Mouse (Mus musculus): ENCODE measurements at regions not wholly inside any gene's neighbourhood (a gene's known extent, or its start where the extent isn't known, plus 50 kb on each side); places are given as distances from the start of the nearest gene placed in this dataset.

DNA sequence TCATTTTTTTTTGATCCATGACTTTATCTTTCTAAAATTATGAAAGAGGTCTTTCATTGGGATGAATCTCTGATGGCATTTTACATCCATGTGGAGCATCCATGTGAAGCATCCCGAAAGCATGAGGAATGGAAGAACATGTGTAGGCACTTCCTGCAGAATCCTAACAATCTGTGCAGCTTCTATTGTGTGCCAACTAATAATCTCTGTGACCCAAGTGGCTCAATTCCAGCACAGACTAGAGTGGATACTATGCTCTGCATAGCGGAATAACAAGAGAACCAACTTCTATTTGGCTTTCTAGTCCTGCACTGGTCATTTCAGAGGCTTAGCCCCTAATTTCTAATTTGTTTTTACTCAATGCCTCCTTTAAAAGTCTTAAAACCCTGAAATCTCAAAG is 499.7 kb upstream of the Tenm2 start:
- Histone ChIP-seq H3K27me3 (ENCODE audit: control insufficient read depth, insufficient read depth, insufficient read length) (no peaks in the 10 kb centered on the region), H3K4me3 (no peak overlapping the region), H3K79me2 (ENCODE audit: control insufficient read depth, insufficient read depth) (no peaks in the 10 kb centered on the region), H3K36me3 (ENCODE audit: control insufficient read depth, insufficient read depth) (no peaks in the 10 kb centered on the region), H3ac (ENCODE audit: control insufficient read depth, insufficient read length) (no peak overlapping the region), H3K4me2 (ENCODE audit: low read depth) (no peak overlapping the region)
- TF ChIP-seq MYOD1 (IDR thresholded peaks at IDR 0.05; ENCODE audit: control insufficient read depth in 1 of 3, insufficient read length in 2 of 3, low read depth in 2 of 3) (no peak), MAX (IDR thresholded peaks at IDR 0.05; ENCODE audit: low read depth) (no peak), REST (IDR thresholded peaks at IDR 0.05; ENCODE audit: insufficient read depth, insufficient read length) (no peak), POLR2A (IDR thresholded peaks at IDR 0.05; ENCODE audit: insufficient read length, low read depth) (no peak), CEBPB (IDR thresholded peaks at IDR 0.05; ENCODE audit: insufficient read depth, poor library complexity, severe bottlenecking) (no peak), E2F4 (IDR thresholded peaks at IDR 0.05; ENCODE audit: insufficient read depth) (no peak), TCF12 (IDR thresholded peaks at IDR 0.05; ENCODE audit: insufficient read depth, poor library complexity, severe bottlenecking) (no peak), SRF (IDR thresholded peaks at IDR 0.05; ENCODE audit: control insufficient read depth, insufficient read length, low read depth) (no peak), POLR2AphosphoS2 (IDR thresholded peaks at IDR 0.05; ENCODE audit: insufficient read length, low read depth) (no peak), USF1 (IDR thresholded peaks at IDR 0.05; ENCODE audit: low read depth) (no peak), TCF3 (IDR thresholded peaks at IDR 0.05; ENCODE audit: insufficient read length, low read depth) (no peak), MYOG (IDR thresholded peaks at IDR 0.05; ENCODE audit: control insufficient read depth in 1 of 3, insufficient read depth in 1 of 3, insufficient read length in 2 of 3, low read depth in 2 of 3) (no peak)

DNA sequence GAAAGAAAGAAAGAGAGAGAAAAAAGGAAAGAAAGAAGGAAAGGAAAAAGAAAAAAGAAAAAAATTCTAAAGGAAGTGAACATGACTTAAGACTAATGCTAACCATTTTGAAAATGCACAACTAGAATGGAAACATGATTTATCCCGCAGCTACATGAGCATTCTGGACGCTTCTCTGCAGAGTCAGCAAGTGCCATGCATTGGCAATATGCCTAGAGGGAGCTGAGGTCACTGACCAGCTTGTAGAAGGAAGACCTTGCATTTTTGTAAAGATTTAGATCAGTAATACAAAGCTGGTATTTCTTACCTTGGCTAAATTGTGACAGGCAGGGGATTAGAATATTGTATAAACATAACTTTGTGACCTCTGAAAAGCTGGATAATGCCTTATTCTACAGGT is 461.2 kb upstream of the Tenm2 start:
- Histone ChIP-seq H3K4me3 (no peak overlapping the region), H3K79me2 (ENCODE audit: control insufficient read depth, insufficient read depth) (no peaks in the 10 kb centered on the region), H3K4me2 (ENCODE audit: low read depth) (no peak overlapping the region), H3ac (ENCODE audit: control insufficient read depth, insufficient read length) (no peak overlapping the region), H3K36me3 (ENCODE audit: control insufficient read depth, insufficient read depth) (no peaks in the 10 kb centered on the region), H3K27me3 (ENCODE audit: control insufficient read depth, insufficient read depth, insufficient read length) (no peaks in the 10 kb centered on the region)
- no peak for TF ChIP-seq MYOD1 (IDR thresholded peaks at IDR 0.05; ENCODE audit: control insufficient read depth in 1 of 3, insufficient read length in 2 of 3, low read depth in 2 of 3)
- no peak for TF ChIP-seq USF1 (IDR thresholded peaks at IDR 0.05; ENCODE audit: low read depth)
- no peak for TF ChIP-seq POLR2AphosphoS2 (IDR thresholded peaks at IDR 0.05; ENCODE audit: insufficient read length, low read depth)
- TF ChIP-seq SRF (IDR thresholded peaks at IDR 0.05; ENCODE audit: control insufficient read depth, insufficient read length, low read depth): no peak
- TF ChIP-seq CEBPB (IDR thresholded peaks at IDR 0.05; ENCODE audit: insufficient read depth, poor library complexity, severe bottlenecking): no peak
- no peak for TF ChIP-seq MAX (IDR thresholded peaks at IDR 0.05; ENCODE audit: low read depth)
- TF ChIP-seq TCF3 (IDR thresholded peaks at IDR 0.05; ENCODE audit: insufficient read length, low read depth): no peak
- no peak for TF ChIP-seq REST (IDR thresholded peaks at IDR 0.05; ENCODE audit: insufficient read depth, insufficient read length)
- TF ChIP-seq POLR2A (IDR thresholded peaks at IDR 0.05; ENCODE audit: insufficient read length, low read depth): no peak

GRCm38 (mm10) chr11:37678484-37679193 is 442.9 kb upstream of the Tenm2 start:
- Histone ChIP-seq H3ac (ENCODE audit: control insufficient read depth, insufficient read length) (no peak overlapping the region), H3K4me2 (ENCODE audit: low read depth) (no peak overlapping the region), H3K79me2 (ENCODE audit: control insufficient read depth, insufficient read depth) (no peaks in the 10 kb centered on the region), H3K36me3 (ENCODE audit: control insufficient read depth, insufficient read depth) (no peaks in the 10 kb centered on the region), H3K4me3 (no peak overlapping the region), H3K27me3 (ENCODE audit: control insufficient read depth, insufficient read depth, insufficient read length) (no peaks in the 10 kb centered on the region)
- TF ChIP-seq MYOG (IDR thresholded peaks at IDR 0.05; ENCODE audit: control insufficient read depth in 1 of 3, insufficient read depth in 1 of 3, insufficient read length in 2 of 3, low read depth in 2 of 3) (no peak), TCF3 (IDR thresholded peaks at IDR 0.05; ENCODE audit: insufficient read length, low read depth) (no peak), USF1 (IDR thresholded peaks at IDR 0.05; ENCODE audit: low read depth) (no peak), POLR2A (IDR thresholded peaks at IDR 0.05; ENCODE audit: insufficient read length, low read depth) (no peak), POLR2AphosphoS2 (IDR thresholded peaks at IDR 0.05; ENCODE audit: insufficient read length, low read depth) (no peak)

DNA sequence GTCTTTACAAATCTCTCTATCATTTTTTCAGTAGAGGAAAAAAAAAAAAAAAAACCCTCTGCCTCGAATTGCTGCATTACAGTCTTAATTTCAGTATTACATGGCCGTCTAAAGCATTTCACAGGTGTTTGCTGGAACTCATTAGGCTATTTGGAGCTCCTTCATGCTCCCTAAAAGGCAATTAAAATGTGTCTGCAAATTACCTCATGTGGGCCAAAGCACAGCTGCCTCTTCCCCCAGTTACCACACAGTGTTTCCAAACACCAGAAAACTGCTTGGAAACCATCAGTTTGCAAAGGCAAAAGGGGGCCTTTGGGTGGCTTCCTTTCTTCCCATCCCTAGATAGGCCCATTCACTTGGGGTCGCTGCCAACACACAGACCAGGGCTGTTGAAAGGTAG is 435.6 kb upstream of the Tenm2 start:
- no peaks in the 10 kb centered on the region for H3K27me3 ChIP-seq (ENCODE audit: control insufficient read depth, insufficient read depth, insufficient read length)
- no peaks in the 10 kb centered on the region for H3K36me3 ChIP-seq (ENCODE audit: control insufficient read depth, insufficient read depth)
- no peak overlapping the region for H3K4me2 ChIP-seq (ENCODE audit: low read depth)
- H3K4me3 ChIP-seq: no peak overlapping the region
- no peak overlapping the region for H3ac ChIP-seq (ENCODE audit: control insufficient read depth, insufficient read length)
- H3K79me2 ChIP-seq (ENCODE audit: control insufficient read depth, insufficient read depth): no peaks in the 10 kb centered on the region
- no peak for TF ChIP-seq TCF12 (IDR thresholded peaks at IDR 0.05; ENCODE audit: insufficient read depth, poor library complexity, severe bottlenecking)
- TF ChIP-seq MYOG (IDR thresholded peaks at IDR 0.05; ENCODE audit: control insufficient read depth in 1 of 3, insufficient read depth in 1 of 3, insufficient read length in 2 of 3, low read depth in 2 of 3): no peak
- TF ChIP-seq POLR2AphosphoS2 (IDR thresholded peaks at IDR 0.05; ENCODE audit: insufficient read length, low read depth): no peak
- TF ChIP-seq E2F4 (IDR thresholded peaks at IDR 0.05; ENCODE audit: insufficient read depth): no peak
- no peak for TF ChIP-seq TCF3 (IDR thresholded peaks at IDR 0.05; ENCODE audit: insufficient read length, low read depth)
- TF ChIP-seq CEBPB (IDR thresholded peaks at IDR 0.05; ENCODE audit: insufficient read depth, poor library complexity, severe bottlenecking): no peak
- no peak for TF ChIP-seq POLR2A (IDR thresholded peaks at IDR 0.05; ENCODE audit: insufficient read length, low read depth)
- no peak for TF ChIP-seq MYOD1 (IDR thresholded peaks at IDR 0.05; ENCODE audit: control insufficient read depth in 1 of 3, insufficient read length in 2 of 3, low read depth in 2 of 3)
- TF ChIP-seq MAX (IDR thresholded peaks at IDR 0.05; ENCODE audit: low read depth): no peak
- no peak for TF ChIP-seq USF1 (IDR thresholded peaks at IDR 0.05; ENCODE audit: low read depth)
- no peak for TF ChIP-seq SRF (IDR thresholded peaks at IDR 0.05; ENCODE audit: control insufficient read depth, insufficient read length, low read depth)
- no peak for TF ChIP-seq REST (IDR thresholded peaks at IDR 0.05; ENCODE audit: insufficient read depth, insufficient read length)

GRCm38 (mm10) chr11:37666925-37667324 is 431.2 kb upstream of the Tenm2 start:
- H3K36me3 ChIP-seq (ENCODE audit: control insufficient read depth, insufficient read depth): no peaks in the 10 kb centered on the region
- TF ChIP-seq MAX (IDR thresholded peaks at IDR 0.05; ENCODE audit: low read depth): no peak
- TF ChIP-seq MYOG (IDR thresholded peaks at IDR 0.05; ENCODE audit: control insufficient read depth in 1 of 3, insufficient read depth in 1 of 3, insufficient read length in 2 of 3, low read depth in 2 of 3): no peak
- no peak for TF ChIP-seq TCF12 (IDR thresholded peaks at IDR 0.05; ENCODE audit: insufficient read depth, poor library complexity, severe bottlenecking)
- TF ChIP-seq USF1 (IDR thresholded peaks at IDR 0.05; ENCODE audit: low read depth): no peak
- TF ChIP-seq POLR2AphosphoS2 (IDR thresholded peaks at IDR 0.05; ENCODE audit: insufficient read length, low read depth): no peak
- no peak for TF ChIP-seq CEBPB (IDR thresholded peaks at IDR 0.05; ENCODE audit: insufficient read depth, poor library complexity, severe bottlenecking)
- TF ChIP-seq TCF3 (IDR thresholded peaks at IDR 0.05; ENCODE audit: insufficient read length, low read depth): no peak
- TF ChIP-seq E2F4 (IDR thresholded peaks at IDR 0.05; ENCODE audit: insufficient read depth): no peak
- no peak for TF ChIP-seq MYOD1 (IDR thresholded peaks at IDR 0.05; ENCODE audit: control insufficient read depth in 1 of 3, insufficient read length in 2 of 3, low read depth in 2 of 3)
- TF ChIP-seq REST (IDR thresholded peaks at IDR 0.05; ENCODE audit: insufficient read depth, insufficient read length): no peak
- no peak for TF ChIP-seq SRF (IDR thresholded peaks at IDR 0.05; ENCODE audit: control insufficient read depth, insufficient read length, low read depth)
- TF ChIP-seq POLR2A (IDR thresholded peaks at IDR 0.05; ENCODE audit: insufficient read length, low read depth): no peak
- no peak overlapping the region for H3ac ChIP-seq (ENCODE audit: control insufficient read depth, insufficient read length)
- no peak overlapping the region for H3K4me3 ChIP-seq
- no peaks in the 10 kb centered on the region for H3K27me3 ChIP-seq (ENCODE audit: control insufficient read depth, insufficient read depth, insufficient read length)
- no peak overlapping the region for H3K4me2 ChIP-seq (ENCODE audit: low read depth)
- no peaks in the 10 kb centered on the region for H3K79me2 ChIP-seq (ENCODE audit: control insufficient read depth, insufficient read depth)
